Mouse (Mus musculus) gastrocnemius, postnatal 36 days (tissue): ENCODE results near the gene Cand2. TPM values are rescaled to one million over a fixed set of nuclear protein-coding genes. Genes with fewer than 3 reads are reported as not detected.

Experiments used
- DNase-seq, 2 experiments: peaks; one replicate each; pipeline ENCODE4 v3.0.0; 2022
- intact Hi-C: fragments of 180-260 bp; cut with DNase I; formaldehyde crosslinking; loops from one replicate; pipeline ENCODE4 v1.15.1; 2025
- total RNA-seq, 2 experiments: library from RNA; stranded (reverse); gene quantifications; 2 replicates each; pipeline ENCODE4 v1.2.3; 2021

Cand2 gene
- total RNA-seq, 2 experiments from 2014 or later = 66.8 to 71.3 TPM

DNA sequence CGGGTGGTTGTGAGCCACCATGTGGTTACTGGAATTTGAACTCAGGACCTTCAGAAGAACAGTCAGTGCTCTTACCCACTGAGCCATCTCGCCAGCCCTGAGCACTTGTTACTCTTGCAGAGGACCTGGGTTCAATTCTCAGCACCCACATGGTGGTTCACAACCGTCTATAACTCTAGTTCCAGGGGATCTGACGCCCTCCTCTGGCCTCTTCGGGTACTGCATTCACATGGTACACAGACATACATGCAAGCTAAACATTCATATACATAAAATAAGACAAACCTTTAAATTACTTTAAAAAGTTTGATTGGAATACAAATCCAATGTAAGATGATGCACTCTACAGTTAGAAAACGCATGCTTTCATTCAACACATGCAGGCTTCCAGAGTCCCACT is 2.1 kb upstream of the Cand2 start:
- no peak for DNase-seq
- intact Hi-C loops = no loop called here

DNA sequence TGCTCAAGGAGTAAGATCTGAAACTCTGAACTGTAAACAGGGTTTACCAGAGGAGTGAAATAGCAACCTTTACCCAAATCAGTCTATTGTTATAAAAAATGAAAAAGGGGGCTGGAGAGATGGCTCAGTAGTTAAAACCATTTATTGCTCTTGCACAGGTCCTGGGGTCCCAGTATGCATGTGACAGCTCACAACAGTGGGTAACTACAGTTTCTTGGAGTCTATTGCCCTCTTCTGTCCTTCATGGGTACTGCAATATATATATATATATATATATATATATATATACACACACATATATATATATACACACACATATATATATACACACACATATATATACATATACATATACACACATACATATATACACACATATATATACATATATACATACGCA is 1.7 kb upstream of the Cand2 start:
- intact Hi-C loops = no loop called here
- no peak for DNase-seq

DNA sequence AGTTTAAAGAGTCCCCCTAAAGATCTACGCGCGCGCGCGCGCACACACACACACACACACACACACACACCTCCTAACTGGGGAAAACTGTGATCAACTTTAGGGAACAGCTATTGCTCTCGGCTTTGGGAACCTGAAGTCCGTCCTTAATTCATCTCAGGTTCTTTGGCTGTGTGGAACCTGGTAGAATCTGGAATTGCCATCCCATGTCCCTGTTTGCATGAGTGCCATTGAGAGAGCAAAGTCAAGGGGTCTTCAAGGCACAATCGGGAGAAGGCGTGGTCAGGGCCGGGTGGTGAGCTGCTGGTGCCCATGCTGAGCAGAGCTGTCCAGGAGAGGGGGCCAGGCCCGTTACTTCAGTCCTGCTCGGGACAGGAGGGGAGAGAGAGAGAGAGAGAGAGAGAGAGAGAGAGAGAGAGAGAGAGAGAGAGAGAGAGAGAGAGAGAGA is 348 bp upstream of the Cand2 start:
- no peak for DNase-seq
- intact Hi-C loops = no loop called here

DNA sequence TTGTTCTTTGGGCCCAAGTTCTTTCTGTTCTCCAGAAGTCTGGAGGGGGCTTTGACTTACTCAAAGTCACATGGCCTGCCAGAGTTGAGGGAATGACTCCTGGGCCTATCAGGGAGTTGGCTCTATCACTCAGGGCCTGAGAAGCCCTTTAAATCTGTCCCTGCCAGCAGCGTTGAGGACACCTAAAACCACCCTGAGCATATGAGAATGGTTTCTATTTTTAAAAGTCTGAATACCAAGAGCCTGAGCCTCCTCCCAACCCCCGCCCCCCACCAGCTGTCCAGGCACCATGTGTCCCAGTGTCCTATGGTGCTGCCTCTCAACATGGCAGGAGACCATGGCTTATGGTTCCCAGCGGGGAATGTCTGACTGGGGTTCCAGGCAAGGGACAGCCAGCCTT is 1.5 kb downstream of the Cand2 start:
- intact Hi-C loops = no loop called here
- peak in 1 of 2 experiments; percentile 36 for DNase-seq

- intact Hi-C loops = no loop called here
- DNase-seq = no peak
These were observed 2.0 kb downstream of the Cand2 start for GRCm38 (mm10) chr6:115776363-115776762.

DNA sequence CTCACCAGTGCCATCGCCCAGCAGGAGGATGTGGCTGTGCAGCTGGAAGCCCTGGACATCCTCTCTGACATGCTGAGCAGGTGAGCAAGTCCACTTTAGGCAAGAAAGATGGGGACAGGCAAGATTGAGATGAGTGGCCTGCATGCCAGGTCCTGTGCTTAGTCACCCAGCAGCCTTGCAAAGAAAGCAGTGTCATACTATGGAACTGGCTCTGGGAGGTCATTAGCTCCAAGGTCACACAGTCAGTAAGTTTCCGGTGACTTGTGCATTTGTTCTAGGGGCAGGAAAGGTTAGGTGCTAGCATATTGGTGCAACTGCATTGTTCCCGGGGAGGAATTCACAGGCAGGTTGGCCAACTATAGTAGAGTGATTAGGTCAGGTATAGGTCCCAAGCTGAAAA is 8.4 kb downstream of the Cand2 start:
- DNase-seq = no peak
- intact Hi-C loops = no loop called here

GRCm38 (mm10) chr6:115791016-115791415 is 16.7 kb downstream of the Cand2 start:
- no peak for DNase-seq
- intact Hi-C loops = no loop called here

- peak in 1 of 2 experiments; percentile 27 for DNase-seq
- intact Hi-C loops = no loop called here
These were observed 17.7 kb downstream of the Cand2 start for GRCm38 (mm10) chr6:115791842-115792686.

DNA sequence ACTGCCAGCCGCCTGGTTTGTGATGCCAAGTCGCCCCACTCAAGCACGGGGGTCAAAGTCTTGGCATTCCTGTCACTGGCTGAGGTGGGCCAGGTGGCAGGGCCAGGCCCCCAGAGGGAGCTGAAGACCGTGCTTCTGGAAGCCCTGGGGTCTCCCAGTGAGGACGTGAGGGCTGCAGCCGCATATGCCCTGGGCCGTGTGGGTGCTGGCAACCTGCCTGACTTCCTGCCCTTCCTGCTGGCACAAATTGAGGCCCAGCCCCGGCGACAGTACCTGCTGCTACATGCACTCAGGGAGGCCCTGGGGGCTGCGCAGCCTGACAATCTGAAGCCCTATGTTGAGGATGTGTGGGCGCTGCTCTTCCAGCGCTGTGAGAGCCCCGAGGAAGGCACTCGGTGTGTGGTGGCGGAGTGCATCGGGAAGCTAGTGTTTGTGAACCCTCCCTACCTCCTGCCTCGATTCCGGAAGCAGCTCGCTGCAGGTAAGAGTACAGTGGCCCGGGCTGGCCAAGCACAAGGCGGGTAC is 18.4 kb downstream of the Cand2 start:
- intact Hi-C loops = no loop called here

DNA sequence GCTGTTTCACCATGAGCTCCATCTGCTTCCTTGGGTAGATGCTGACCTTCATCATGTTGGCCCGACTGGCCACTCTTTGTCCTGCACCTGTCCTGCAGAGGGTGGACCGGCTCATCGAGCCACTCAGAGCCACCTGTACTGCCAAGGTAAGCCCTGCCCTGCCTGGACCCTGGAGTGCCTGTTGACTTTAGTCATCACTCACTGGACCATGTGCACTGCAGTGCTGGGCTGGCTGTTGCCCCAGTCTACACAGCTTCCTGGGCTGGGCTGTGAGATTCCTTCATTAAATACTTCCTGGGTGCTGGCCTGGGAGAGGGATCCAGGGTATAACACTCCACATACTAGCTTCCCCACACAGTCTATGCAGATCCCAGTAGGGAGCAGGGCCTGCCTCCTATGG is 27.5 kb downstream of the Cand2 start:
- intact Hi-C loops = loop anchor here (10.0 kb wide), 1 partner anchor 77 kb away; no protein-coding TSS in a partner anchor
- no peak for DNase-seq

More for the DNA sequence above, 18.4 kb downstream of the Cand2 start:
- DNase-seq = no peak

- intact Hi-C loops = loop anchor here (10.0 kb wide), 1 partner anchor 79 kb away; no protein-coding TSS in a partner anchor
- DNase-seq = peak; percentile 45 to 52
These were observed 29.4 kb downstream of the Cand2 start for GRCm38 (mm10) chr6:115803541-115804382.

- intact Hi-C loops = loop anchor here (10.0 kb wide), 1 partner anchor 80 kb away; no protein-coding TSS in a partner anchor
- DNase-seq = no peak
These were observed 30.3 kb downstream of the Cand2 start for GRCm38 (mm10) chr6:115804432-115805192.

DNA sequence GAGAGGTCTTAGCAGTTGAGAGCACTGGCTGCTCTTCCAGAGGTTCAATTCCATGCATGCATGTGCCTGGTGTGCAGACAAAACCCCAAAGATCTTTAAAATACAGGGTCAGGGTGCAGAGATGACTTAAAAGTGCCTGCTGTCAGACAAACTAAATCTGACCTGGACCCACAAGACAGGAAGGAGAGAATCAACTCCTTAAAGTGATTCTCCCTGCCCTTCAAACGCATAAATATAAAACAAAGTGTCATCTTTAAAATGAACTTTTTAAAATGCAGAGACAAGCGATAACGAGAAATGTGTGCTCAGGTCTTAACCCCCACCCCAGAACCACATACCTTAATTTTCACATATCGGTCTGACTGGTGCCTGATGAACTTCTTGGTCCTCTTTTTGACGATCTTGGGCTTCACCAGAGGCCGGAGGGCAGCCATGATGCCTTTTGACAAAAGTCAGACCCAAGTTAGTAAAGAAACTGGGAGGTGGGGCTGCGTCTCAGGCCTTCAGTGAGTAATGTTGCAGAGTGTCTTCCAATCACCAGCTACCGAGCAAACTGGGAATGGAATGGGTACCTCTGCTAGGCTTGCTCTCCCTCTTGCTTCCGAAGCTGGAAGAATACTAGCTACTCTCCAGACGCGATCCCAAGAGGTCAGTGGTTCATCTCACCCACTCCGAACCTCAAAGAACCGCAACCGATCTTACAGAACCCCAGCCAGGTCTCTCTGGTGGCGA is 33.3 kb downstream of the Cand2 start:
- intact Hi-C loops = loop anchor here (10.0 kb wide), 1 partner anchor 83 kb away; no protein-coding TSS in a partner anchor

DNA sequence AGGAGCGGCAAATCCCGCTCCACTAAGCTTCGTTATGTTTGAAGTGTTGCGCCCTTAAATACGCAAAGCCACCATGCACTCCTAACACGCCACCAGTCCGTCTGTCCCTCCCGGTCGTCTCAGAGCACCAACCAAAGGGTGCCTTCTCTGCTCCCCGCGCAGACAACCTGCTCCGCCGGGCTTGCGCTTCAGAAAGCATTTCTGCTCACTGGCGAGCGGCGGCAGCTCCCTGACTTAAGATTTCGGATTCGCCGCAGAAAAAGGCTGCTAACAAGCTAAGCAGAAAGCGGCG is 33.8 kb downstream of the Cand2 start:
- no peak for DNase-seq
- intact Hi-C loops = loop anchor here (10.0 kb wide), 1 partner anchor 83 kb away; no protein-coding TSS in a partner anchor

More for the DNA sequence above, 33.3 kb downstream of the Cand2 start:
- DNase-seq = no peak

GRCm38 (mm10) chr6:115808488-115809231 is 34.3 kb downstream of the Cand2 start, which contains the start of gene Rpl32:
Gene Rpl32 (minus strand): TSS chr6:115808747.
- DNase-seq = peak; percentile 81 to 83
- intact Hi-C loops = loop anchor here (10.0 kb wide), 1 partner anchor 84 kb away; no protein-coding TSS in a partner anchor

DNA sequence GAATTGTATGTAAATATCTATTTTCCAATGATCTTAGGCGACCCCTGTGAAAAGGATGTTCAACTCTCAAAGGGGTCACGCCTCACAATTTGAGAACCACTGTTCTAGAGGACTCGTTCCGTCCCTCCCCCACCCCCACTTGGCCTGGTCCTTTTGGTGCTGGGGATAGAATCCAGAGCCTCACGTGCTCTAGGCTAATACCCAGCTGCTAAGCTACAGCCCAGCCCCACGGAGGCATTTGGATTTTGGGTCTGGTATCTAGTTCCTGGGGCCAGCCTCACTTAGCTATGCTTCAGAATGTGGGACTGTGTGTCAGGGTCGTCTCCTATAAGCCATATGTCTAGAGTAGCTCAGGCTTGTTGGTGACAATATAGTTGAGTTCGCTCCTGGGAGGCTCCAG is 37.3 kb downstream of the Cand2 start:
- DNase-seq = no peak
- intact Hi-C loops = no loop called here

GRCm38 (mm10) chr6:115814104-115814503 is 39.8 kb downstream of the Cand2 start:
- peak; percentile 28 to 41 for DNase-seq
- intact Hi-C loops = no loop called here

DNA sequence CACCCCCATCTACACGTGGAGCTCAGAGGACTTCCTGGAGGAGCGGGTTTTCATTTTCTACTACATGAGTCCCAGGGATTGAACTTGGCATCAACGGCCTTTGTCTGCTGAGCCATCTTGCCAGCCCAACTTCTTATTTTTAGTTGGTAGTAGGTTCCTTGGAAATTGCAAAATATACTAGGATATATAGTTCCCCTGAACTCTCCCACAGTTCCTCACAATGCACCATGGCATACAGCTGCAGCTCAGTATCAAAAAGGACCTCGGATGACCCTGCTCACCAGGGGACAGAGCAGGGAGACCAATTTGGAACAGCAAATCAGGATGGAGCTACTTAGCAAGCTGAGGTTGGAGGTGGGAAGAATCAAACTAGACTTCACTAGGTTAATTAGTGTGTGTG is 40.7 kb downstream of the Cand2 start:
- intact Hi-C loops = no loop called here
- no peak for DNase-seq

GRCm38 (mm10) chr6:115818129-115818528 is 43.8 kb downstream of the Cand2 start:
- DNase-seq = no peak
- intact Hi-C loops = no loop called here
